Mouse (Mus musculus): Measurements from ENCODE around the gene Gm13043.
"Not testable (repeated sequence)": the region's sequence is repeated elsewhere in the genome, so short reads cannot be mapped to it uniquely, and the experiment has no call there.

DNA sequence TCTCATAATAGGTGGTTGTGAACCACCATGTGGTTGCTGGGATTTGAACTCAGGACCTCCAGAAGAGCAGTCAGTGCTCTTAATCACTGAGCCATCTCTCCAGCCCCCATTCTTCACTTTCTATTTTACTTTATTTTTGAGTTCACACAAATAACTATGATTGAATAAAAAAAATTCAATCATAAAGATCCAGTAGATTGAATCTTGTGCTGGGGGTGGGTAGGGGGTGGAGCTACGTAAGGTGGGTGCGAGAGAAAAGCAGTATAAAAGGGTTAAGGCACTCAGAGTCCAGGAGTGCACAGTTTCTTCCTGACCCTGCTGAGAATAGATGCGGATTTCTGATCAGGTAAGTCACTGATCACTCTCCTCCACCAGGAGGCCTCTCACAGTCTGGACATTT lies 40.3 kb downstream of the Gm13043 start, which contains the start of the genes BC080695 and Gm13057:
- TF ChIP-seq SRF (IDR thresholded peaks at IDR 0.05; ENCODE audit: control insufficient read depth, insufficient read length, low read depth); POLR2A (IDR thresholded peaks at IDR 0.05; ENCODE audit: insufficient read length, low read depth): not testable (repeated sequence)

All from myocyte (in vitro differentiated cells).